Mouse (Mus musculus) neural tube, embryonic 15.5 days (tissue): ENCODE results near the gene Rdh5. TPM values are rescaled to one million over a fixed set of nuclear protein-coding genes. Genes with fewer than 3 reads are reported as not detected.

Source experiments
- ATAC-seq: fragments of 200-750 bp; cut with Nextera tagmentation; 2 replicates; pipeline ENCODE4 v1.8.0; 2017; ENCODE audit warnings: mild to moderate bottlenecking, moderate TSS enrichment, moderate library complexity; ENCODE audit not compliant: low FRiP score
- H3K27ac ChIP-seq: fragments of 300-500 bp; sonication (generic); replicated peaks from 2 replicates; pipeline ENCODE4 v1.5.1; 2015; ENCODE audit warnings: mild to moderate bottlenecking, inconsistent platforms
- H3K27me3 ChIP-seq: fragments of 300-500 bp; sonication (generic); replicated peaks from 2 replicates; pipeline ENCODE4 v1.6.1; 2015; ENCODE audit warnings: inconsistent platforms
- H3K36me3 ChIP-seq: fragments of 300-500 bp; sonication (generic); 2 replicates; pipeline ENCODE4 v1.6.1; 2015; ENCODE audit warnings: inconsistent platforms
- H3K4me1 ChIP-seq: fragments of 300-500 bp; sonication (generic); 2 replicates; pipeline ENCODE4 v1.6.1; 2015; ENCODE audit warnings: inconsistent platforms
- H3K4me2 ChIP-seq: fragments of 300-500 bp; sonication (generic); 2 replicates; pipeline ENCODE4 v1.6.1; 2015; ENCODE audit warnings: inconsistent platforms, mild to moderate bottlenecking, moderate library complexity
- H3K4me3 ChIP-seq: fragments of 300-500 bp; sonication (generic); replicated peaks from 2 replicates; pipeline ENCODE4 v1.5.1; 2015; ENCODE audit warnings: mild to moderate bottlenecking, inconsistent platforms
- H3K9ac ChIP-seq: fragments of 300-500 bp; sonication (generic); replicated peaks from 2 replicates; pipeline ENCODE4 v1.6.1; 2015; ENCODE audit warnings: mild to moderate bottlenecking, inconsistent platforms
- H3K9me3 ChIP-seq: fragments of 300-500 bp; sonication (generic); replicated peaks from 2 replicates; pipeline ENCODE4 v1.6.1; 2016; ENCODE audit warnings: inconsistent platforms
- WGBS: fragments of 180-500 bp; shearing (Covaris S2); methylation state at CpG from one replicate; pipeline ENCODE4 v1.1.7; 2015; ENCODE audit warnings: mixed read lengths; 5-methylcytosine and 5-hydroxymethylcytosine counted together
- polyA plus RNA-seq: library from polyadenylated mRNA; unstranded; fragments of >200 nt; fragmentation: Nextera tagmentation; extraction: Ambion mirVana; gene quantifications from 2 replicates; pipeline ENCODE4 v1.2.1, GENCODE M21; 2015

The Rdh5 gene
- polyA plus RNA-seq, 1 experiment from 2014 or later: 15.7 TPM

GRCm38 (mm10) chr10:128940475-128941061 is 17.9 kb upstream of the Rdh5 start:
- H3K4me2 ChIP-seq: no peak overlapping the region
- H3K27me3 ChIP-seq: peaks cover 13% of the 10 kb centered on the region
- ATAC-seq: no peak
- no peak overlapping the region for H3K27ac ChIP-seq
- H3K4me3 ChIP-seq: no peak overlapping the region
- no peaks in the 10 kb centered on the region for H3K36me3 ChIP-seq
- no peaks in the 10 kb centered on the region for H3K4me1 ChIP-seq
- H3K9ac ChIP-seq: no peak overlapping the region
- whole genome bisulfite sequencing: 86% methylated on average over 10 of the region's 10 CpGs
- H3K9me3 ChIP-seq: no peaks in the 10 kb centered on the region

- no peak for ATAC-seq
- Histone ChIP-seq H3K4me1 (peaks cover 9% of the 10 kb centered on the region), H3K27me3 (peaks cover 27% of the 10 kb centered on the region), H3K27ac (no peak overlapping the region), H3K9ac (no peak overlapping the region), H3K9me3 (no peaks in the 10 kb centered on the region), H3K4me2 (no peak overlapping the region), H3K36me3 (no peaks in the 10 kb centered on the region), H3K4me3 (no peak overlapping the region)
- WGBS: 64% methylated on average over 5 of the region's 5 CpGs
Observed at GRCm38 (mm10) chr10:128938974-128939373, 16.3 kb upstream of the Rdh5 start.

GRCm38 (mm10) chr10:128938457-128938856 is 15.8 kb upstream of the Rdh5 start:
- peaks cover 13% of the 10 kb centered on the region for H3K4me1 ChIP-seq
- no peak overlapping the region for H3K4me3 ChIP-seq
- 79% methylated on average over 9 of the region's 9 CpGs for WGBS
- no peak overlapping the region for H3K9ac ChIP-seq
- no peak overlapping the region for H3K4me2 ChIP-seq
- no peak overlapping the region for H3K27ac ChIP-seq
- H3K9me3 ChIP-seq: no peaks in the 10 kb centered on the region
- H3K27me3 ChIP-seq: peaks cover 28% of the 10 kb centered on the region
- no peaks in the 10 kb centered on the region for H3K36me3 ChIP-seq
- ATAC-seq: no peak

GRCm38 (mm10) chr10:128937756-128938390 is 15.2 kb upstream of the Rdh5 start:
- Histone ChIP-seq H3K9ac (no peak overlapping the region), H3K36me3 (no peaks in the 10 kb centered on the region), H3K4me1 (peaks cover 18% of the 10 kb centered on the region), H3K27me3 (peaks cover 32% of the 10 kb centered on the region), H3K27ac (no peak overlapping the region), H3K4me2 (no peak overlapping the region), H3K9me3 (no peaks in the 10 kb centered on the region), H3K4me3 (no peak overlapping the region)
- WGBS: 80% methylated on average over 12 of the region's 12 CpGs
- no peak for ATAC-seq

GRCm38 (mm10) chr10:128935826-128936440 is 13.2 kb upstream of the Rdh5 start:
- no peak for ATAC-seq
- 77% methylated on average over 8 of the region's 8 CpGs for WGBS
- H3K9me3 ChIP-seq: no peaks in the 10 kb centered on the region
- H3K9ac ChIP-seq: no peak overlapping the region
- peaks cover 18% of the 10 kb centered on the region for H3K4me1 ChIP-seq
- no peaks in the 10 kb centered on the region for H3K36me3 ChIP-seq
- no peak overlapping the region for H3K27ac ChIP-seq
- peak overlapping the region; percentile 87; the same call in 1 of the 2 replicates for H3K4me2 ChIP-seq
- peaks cover 50% of the 10 kb centered on the region for H3K27me3 ChIP-seq
- no peak overlapping the region for H3K4me3 ChIP-seq

- peaks cover 51% of the 10 kb centered on the region for H3K27me3 ChIP-seq
Observed at GRCm38 (mm10) chr10:128934997-128935787, 12.5 kb upstream of the Rdh5 start.

GRCm38 (mm10) chr10:128933976-128934721 is 11.5 kb upstream of the Rdh5 start:
- peak overlapping the region; percentile 47 for H3K9ac ChIP-seq
- H3K4me3 ChIP-seq: peak overlapping the region; percentile 47
- no peaks in the 10 kb centered on the region for H3K9me3 ChIP-seq
- peak; percentile 27 for ATAC-seq
- peaks cover 58% of the 10 kb centered on the region for H3K27me3 ChIP-seq
- 2% methylated on average over 21 of the region's 21 CpGs for WGBS
- H3K27ac ChIP-seq: no peak overlapping the region
- H3K4me2 ChIP-seq: peak overlapping the region; percentile 87
- peaks cover 18% of the 10 kb centered on the region for H3K4me1 ChIP-seq
- no peaks in the 10 kb centered on the region for H3K36me3 ChIP-seq

More at GRCm38 (mm10) chr10:128934997-128935787, 12.5 kb upstream of the Rdh5 start:
- ATAC-seq: no peak
- Histone ChIP-seq H3K4me2 (peak overlapping the region; percentile 87), H3K4me1 (peaks cover 18% of the 10 kb centered on the region), H3K9ac (no peak overlapping the region), H3K9me3 (no peaks in the 10 kb centered on the region), H3K36me3 (no peaks in the 10 kb centered on the region), H3K4me3 (peak overlapping the region; percentile 47), H3K27ac (no peak overlapping the region)
- WGBS: 70% methylated on average over 7 of the region's 7 CpGs

GRCm38 (mm10) chr10:128933574-128933973 is 10.9 kb upstream of the Rdh5 start, which contains the start of gene Itga7:
Gene Itga7, plus strand, starts transcription at chr10:128933818.
- H3K4me1 ChIP-seq: peaks cover 18% of the 10 kb centered on the region
- H3K9me3 ChIP-seq: no peaks in the 10 kb centered on the region
- ATAC-seq: peak; percentile 81
- H3K4me2 ChIP-seq: peak within 1 kb of the TSS; percentile 87
- no peak within 1 kb of the TSS for H3K27ac ChIP-seq
- WGBS: under 1% methylated on average over 26 of the region's 26 CpGs
- H3K9ac ChIP-seq: peak within 1 kb of the TSS; percentile 47
- peak within 1 kb of the TSS; percentile 47 for H3K4me3 ChIP-seq
- peaks cover 58% of the 10 kb centered on the region for H3K27me3 ChIP-seq
- no peaks in the 10 kb centered on the region for H3K36me3 ChIP-seq

GRCm38 (mm10) chr10:128931441-128931840 is 8.8 kb upstream of the Rdh5 start:
- H3K36me3 ChIP-seq: no peaks in the 10 kb centered on the region
- peaks cover 20% of the 10 kb centered on the region for H3K4me1 ChIP-seq
- H3K9me3 ChIP-seq: no peaks in the 10 kb centered on the region
- H3K27ac ChIP-seq: no peak overlapping the region
- H3K27me3 ChIP-seq: peaks cover 57% of the 10 kb centered on the region
- H3K4me3 ChIP-seq: no peak overlapping the region
- no peak overlapping the region for H3K9ac ChIP-seq
- ATAC-seq: no peak
- no peak overlapping the region for H3K4me2 ChIP-seq
- 71% methylated on average over 2 of the region's 2 CpGs for WGBS

GRCm38 (mm10) chr10:128929638-128930378 is 7.1 kb upstream of the Rdh5 start:
- H3K27ac ChIP-seq: no peak overlapping the region
- H3K27me3 ChIP-seq: peaks cover 41% of the 10 kb centered on the region
- H3K9ac ChIP-seq: no peak overlapping the region
- no peaks in the 10 kb centered on the region for H3K36me3 ChIP-seq
- ATAC-seq: no peak
- no peaks in the 10 kb centered on the region for H3K9me3 ChIP-seq
- 60% methylated on average over 7 of the region's 7 CpGs for WGBS
- H3K4me2 ChIP-seq: no peak overlapping the region
- H3K4me3 ChIP-seq: no peak overlapping the region
- peaks cover 19% of the 10 kb centered on the region for H3K4me1 ChIP-seq
